Mouse (Mus musculus): Measurements from ENCODE around the gene Dnajc13. TPM values are rescaled to one million over a fixed set of nuclear protein-coding genes. Genes with fewer than 3 reads are reported as not detected.

The Dnajc13 gene
- total and polyA plus RNA-seq, 2 experiments from 2014 or later, result 15.2 to 44.5 TPM

DNA sequence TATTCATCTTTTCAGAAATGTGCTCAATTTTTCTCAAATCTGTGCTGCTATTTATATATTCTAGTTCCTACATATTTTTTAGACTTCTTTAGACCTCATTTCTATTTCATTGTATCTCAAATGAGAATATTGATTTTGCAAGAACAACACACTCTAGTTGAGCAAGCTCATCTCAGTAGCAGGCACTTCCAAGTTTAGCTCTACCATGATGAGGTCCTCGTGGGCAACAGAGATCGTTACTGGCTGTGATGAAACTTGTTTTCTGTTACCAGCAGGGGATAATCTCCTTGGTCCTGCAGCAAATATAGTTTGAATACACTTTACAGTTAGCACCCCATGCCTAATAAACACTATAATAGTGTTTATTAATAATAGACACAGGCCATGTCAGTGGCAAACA lies 6.6 kb downstream of the Dnajc13 start:
- Histone ChIP-seq H3K4me2 (ENCODE audit: low read depth, low read length) (no peak overlapping the region), H3K4me3 (ENCODE audit: low read length) (no peak overlapping the region), H3K9ac (replicated peaks; ENCODE audit: low read length) (no peak overlapping the region), H3K27ac (no peak overlapping the region), H3K4me1 (ENCODE audit: insufficient read depth, low read length) (0 out of 2 replicates have a peak, but pooled peaks cover 3% of the 10 kb centered on the region), H3K27me3 (ENCODE audit: insufficient read depth, low read length) (no peaks in the 10 kb centered on the region), H3K36me3 (ENCODE audit: insufficient read depth, low read length) (no peaks in the 10 kb centered on the region), H3K9me3 (ENCODE audit: low read length) (no peaks in the 10 kb centered on the region)
- 68% methylated on average over 2 of the region's 2 CpGs for WGBS
- ATAC-seq (no peak), DNase-seq (ENCODE audit: low spot score) (no peak)
- no peak for TF ChIP-seq CTCF (IDR thresholded peaks at IDR 0.05; ENCODE audit: low read depth)

DNA sequence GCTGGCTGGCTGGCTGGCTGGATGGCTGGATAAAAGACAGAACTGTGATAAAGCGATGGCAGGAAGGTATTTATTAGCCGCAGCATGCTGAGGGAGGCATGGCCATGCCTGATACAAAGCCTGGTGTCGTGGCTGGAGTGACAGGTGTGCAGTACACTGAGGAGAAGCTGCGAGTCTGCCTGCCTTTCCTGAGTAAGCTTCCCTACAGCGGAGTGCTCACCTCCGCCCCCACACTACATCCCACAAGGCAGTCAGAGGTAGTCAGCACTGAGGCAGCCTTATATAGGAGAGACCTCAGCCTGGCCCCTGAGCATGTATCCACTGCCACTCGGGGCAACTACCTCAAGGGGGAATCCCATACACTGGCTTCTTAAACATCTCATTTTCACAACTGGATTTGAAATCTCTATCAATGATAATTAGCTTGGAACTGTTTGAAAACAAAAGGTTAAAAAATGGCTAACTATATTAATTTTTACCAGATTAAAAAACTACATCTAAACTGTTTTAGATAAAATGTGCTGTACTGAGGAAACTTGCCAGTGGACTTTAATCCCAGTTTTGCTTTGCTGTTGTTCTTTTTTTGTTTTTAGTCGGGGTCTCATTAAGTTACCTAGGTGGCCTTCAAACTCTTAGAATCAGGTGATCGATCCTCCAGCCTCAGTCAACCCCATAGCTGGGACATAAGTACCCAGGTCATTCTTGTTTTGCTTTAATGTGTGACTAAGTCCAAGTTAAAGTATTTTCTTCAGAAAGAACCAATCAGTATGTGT lies 8.1 kb downstream of the Dnajc13 start:
- Histone ChIP-seq H3K9me3 (ENCODE audit: low read length) (no peaks in the 10 kb centered on the region), H3K27me3 (ENCODE audit: insufficient read depth, low read length) (no peaks in the 10 kb centered on the region), H3K27ac (no peak overlapping the region), H3K4me2 (ENCODE audit: low read depth, low read length) (no peak overlapping the region), H3K36me3 (ENCODE audit: insufficient read depth, low read length) (no peaks in the 10 kb centered on the region), H3K9ac (replicated peaks; ENCODE audit: low read length) (no peak overlapping the region), H3K4me1 (ENCODE audit: insufficient read depth, low read length) (no peaks in the 10 kb centered on the region), H3K4me3 (ENCODE audit: low read length) (no peak overlapping the region)
- ATAC-seq (no peak), DNase-seq (ENCODE audit: low spot score) (no peak)
- no peak for TF ChIP-seq CTCF (IDR thresholded peaks at IDR 0.05; ENCODE audit: low read depth)
- WGBS, result 71% methylated on average over 9 of the region's 9 CpGs

GRCm38 (mm10) chr9:104252637-104253036 lies 10.1 kb downstream of the Dnajc13 start:
- DNase-seq (ENCODE audit: low spot score) (no peak), ATAC-seq (no peak)
- no peaks in the 10 kb centered on the region for H3K36me3 ChIP-seq (ENCODE audit: insufficient read depth, low read length)
- no peak overlapping the region for H3K27ac ChIP-seq
- H3K4me1 ChIP-seq (ENCODE audit: insufficient read depth, low read length), result no peaks in the 10 kb centered on the region
- no peak overlapping the region for H3K4me2 ChIP-seq (ENCODE audit: low read depth, low read length)
- H3K9ac ChIP-seq (replicated peaks; ENCODE audit: low read length), result no peak overlapping the region
- TF ChIP-seq CTCF (IDR thresholded peaks at IDR 0.05; ENCODE audit: low read depth), result no peak
- H3K4me3 ChIP-seq (ENCODE audit: low read length), result no peak overlapping the region
- H3K9me3 ChIP-seq (ENCODE audit: low read length), result no peaks in the 10 kb centered on the region
- 89% methylated on average over 3 of the region's 3 CpGs for WGBS
- H3K27me3 ChIP-seq (ENCODE audit: insufficient read depth, low read length), result no peaks in the 10 kb centered on the region

- H3K9me3 ChIP-seq (ENCODE audit: low read length), result no peaks in the 10 kb centered on the region
- 89% methylated on average over 4 of the region's 4 CpGs for WGBS
- no peak for TF ChIP-seq CTCF (IDR thresholded peaks at IDR 0.05; ENCODE audit: low read depth)
- DNase-seq (ENCODE audit: low spot score) (no peak), ATAC-seq (no peak)
- no peak overlapping the region for H3K4me2 ChIP-seq (ENCODE audit: low read depth, low read length)
- H3K27ac ChIP-seq, result no peak overlapping the region
- H3K4me3 ChIP-seq (ENCODE audit: low read length), result no peak overlapping the region
- no peaks in the 10 kb centered on the region for H3K4me1 ChIP-seq (ENCODE audit: insufficient read depth, low read length)
- no peaks in the 10 kb centered on the region for H3K27me3 ChIP-seq (ENCODE audit: insufficient read depth, low read length)
- no peaks in the 10 kb centered on the region for H3K36me3 ChIP-seq (ENCODE audit: insufficient read depth, low read length)
- no peak overlapping the region for H3K9ac ChIP-seq (replicated peaks; ENCODE audit: low read length)
Observed at GRCm38 (mm10) chr9:104251687-104252086, 11.0 kb downstream of the Dnajc13 start.

DNA sequence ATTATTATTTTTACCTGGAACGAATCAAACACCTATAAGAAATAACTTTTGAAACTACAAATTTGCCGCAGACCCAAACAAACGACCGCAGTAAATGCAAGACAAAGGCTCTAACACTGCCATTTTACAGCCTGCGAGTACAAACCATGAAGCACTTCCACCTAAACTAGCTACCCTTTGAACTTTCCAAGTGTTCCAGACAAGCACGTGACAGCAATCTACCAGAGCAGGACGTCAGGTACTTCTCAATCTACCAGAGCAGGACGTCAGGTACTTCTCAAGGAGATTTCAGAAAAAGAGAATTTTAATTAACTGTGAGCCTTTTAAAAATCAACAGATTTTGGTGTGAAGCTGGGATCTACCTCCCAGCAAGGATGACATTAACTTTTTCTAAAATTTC lies 11.6 kb downstream of the Dnajc13 start:
- no peak for TF ChIP-seq CTCF (IDR thresholded peaks at IDR 0.05; ENCODE audit: low read depth)

DNA sequence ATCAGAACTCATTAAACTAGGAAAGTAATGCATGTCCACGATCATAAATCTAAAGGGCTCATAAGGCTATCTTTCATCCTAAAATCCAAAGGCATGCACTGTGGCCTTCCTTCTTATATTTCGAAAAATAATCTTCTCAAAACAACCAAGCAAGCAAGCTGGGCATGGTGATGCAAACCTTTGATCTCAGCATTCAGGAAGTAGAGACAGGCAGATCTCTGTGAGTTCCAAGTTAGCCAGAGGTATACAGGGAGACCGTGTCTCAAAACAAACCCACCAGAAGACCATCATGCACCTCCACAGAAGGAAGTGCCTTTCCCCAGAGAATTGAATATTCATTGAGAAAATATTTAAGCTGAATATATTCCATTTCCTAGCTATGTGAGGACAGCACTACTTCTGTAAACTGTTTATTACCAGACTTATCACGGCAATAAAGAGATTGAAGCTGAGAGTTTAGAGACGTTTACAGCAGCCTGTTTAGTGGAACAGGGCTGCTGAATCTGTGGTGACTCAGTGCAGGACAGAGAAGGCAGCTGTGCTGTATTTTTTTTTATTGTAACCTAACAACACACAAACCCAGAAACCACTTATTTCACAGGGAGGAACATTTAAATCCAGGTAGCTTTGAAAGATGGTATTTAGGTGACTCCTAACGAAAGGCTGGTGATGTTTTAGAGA lies 15.3 kb downstream of the Dnajc13 start:
- no peaks in the 10 kb centered on the region for H3K4me1 ChIP-seq (ENCODE audit: insufficient read depth, low read length)
- TF ChIP-seq CTCF (IDR thresholded peaks at IDR 0.05; ENCODE audit: low read depth), result no peak
- no peak overlapping the region for H3K4me3 ChIP-seq (ENCODE audit: low read length)
- no peaks in the 10 kb centered on the region for H3K27me3 ChIP-seq (ENCODE audit: insufficient read depth, low read length)
- H3K36me3 ChIP-seq (ENCODE audit: insufficient read depth, low read length), result peaks cover 5% of the 10 kb centered on the region; the same call in 1 of the 2 replicates
- DNase-seq (ENCODE audit: low spot score) (no peak), ATAC-seq (no peak)
- no peaks in the 10 kb centered on the region for H3K9me3 ChIP-seq (ENCODE audit: low read length)
- no peak overlapping the region for H3K4me2 ChIP-seq (ENCODE audit: low read depth, low read length)
- H3K9ac ChIP-seq (replicated peaks; ENCODE audit: low read length), result no peak overlapping the region
- no peak overlapping the region for H3K27ac ChIP-seq
- WGBS, result 81% methylated on average over 6 of the region's 6 CpGs

More for the DNA sequence above, 11.6 kb downstream of the Dnajc13 start:
- DNase-seq (ENCODE audit: low spot score), result no peak
- no peak overlapping the region for H3K4me2 ChIP-seq (ENCODE audit: low read depth, low read length)
- H3K27ac ChIP-seq, result no peak overlapping the region
- no peaks in the 10 kb centered on the region for H3K27me3 ChIP-seq (ENCODE audit: insufficient read depth, low read length)
- no peak overlapping the region for H3K9ac ChIP-seq (replicated peaks; ENCODE audit: low read length)
- no peaks in the 10 kb centered on the region for H3K9me3 ChIP-seq (ENCODE audit: low read length)
- no peak overlapping the region for H3K4me3 ChIP-seq (ENCODE audit: low read length)
- no peaks in the 10 kb centered on the region for H3K36me3 ChIP-seq (ENCODE audit: insufficient read depth, low read length)
- WGBS, result 85% methylated on average over 8 of the region's 8 CpGs
- H3K4me1 ChIP-seq (ENCODE audit: insufficient read depth, low read length), result no peaks in the 10 kb centered on the region
- no peak for ATAC-seq

All from hindbrain, postnatal 0 days (tissue).